Mouse (Mus musculus) c-Kit-positive CD71-positive TER-119-negative erythroid progenitor cells, embryonic 14.5 days (primary cell): ENCODE results near the gene Dlg4.
"Not testable (repeated sequence)": the region's sequence is repeated elsewhere in the genome, so short reads cannot be mapped to it uniquely, and the experiment has no call there.

Source experiments
- DNase-seq: peaks from one replicate; pipeline ENCODE4 v3.0.0-alpha.2; 2013; ENCODE audit warnings: low read depth

Gene Dlg4

DNA sequence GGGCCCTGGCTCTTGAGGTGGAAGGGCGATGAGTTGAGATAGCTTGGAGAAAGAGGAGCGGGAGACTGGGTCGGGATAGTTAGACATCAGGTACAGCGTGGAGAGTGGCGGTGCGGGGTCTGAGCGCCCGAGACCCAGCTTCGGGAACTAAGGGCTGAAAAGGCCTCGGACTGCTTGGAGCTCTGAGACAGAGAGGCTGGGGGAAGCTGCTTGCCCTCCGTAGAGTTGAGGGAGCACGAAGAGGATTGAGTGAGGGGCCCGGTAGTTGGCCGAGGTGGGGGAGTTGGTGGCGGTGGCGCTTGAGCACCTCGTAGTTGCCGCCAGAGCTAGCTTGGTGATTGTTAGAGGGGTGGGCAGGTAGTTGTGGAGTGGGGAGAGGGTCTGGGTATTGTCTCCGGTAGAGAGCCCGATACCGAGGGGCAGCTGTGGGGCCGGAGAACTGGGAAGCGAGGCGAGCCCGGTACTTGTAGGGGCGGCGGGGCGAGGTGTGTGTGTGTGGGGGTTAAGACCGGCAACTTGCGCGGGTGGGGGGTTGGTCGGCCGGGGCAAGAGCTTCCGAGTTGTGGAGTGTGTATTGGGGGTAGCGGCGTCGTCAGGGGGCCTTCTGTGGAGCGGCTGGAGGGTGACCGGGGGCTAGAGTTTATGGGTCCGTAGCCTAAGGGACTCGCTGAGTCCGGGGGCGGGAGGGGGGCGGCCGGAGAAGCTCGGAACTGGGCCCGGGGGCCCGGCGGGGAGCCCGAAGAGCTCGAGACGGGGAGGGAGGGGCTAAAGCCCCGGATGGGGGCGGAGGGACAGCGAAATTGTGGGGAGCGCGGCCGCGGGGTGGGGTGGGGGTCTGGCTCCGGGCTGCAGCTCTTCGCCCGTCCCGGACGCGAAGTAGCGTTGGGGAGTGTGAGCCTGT, 20.3 kb upstream of the Dlg4 start:
- DNase-seq: no peak

DNA sequence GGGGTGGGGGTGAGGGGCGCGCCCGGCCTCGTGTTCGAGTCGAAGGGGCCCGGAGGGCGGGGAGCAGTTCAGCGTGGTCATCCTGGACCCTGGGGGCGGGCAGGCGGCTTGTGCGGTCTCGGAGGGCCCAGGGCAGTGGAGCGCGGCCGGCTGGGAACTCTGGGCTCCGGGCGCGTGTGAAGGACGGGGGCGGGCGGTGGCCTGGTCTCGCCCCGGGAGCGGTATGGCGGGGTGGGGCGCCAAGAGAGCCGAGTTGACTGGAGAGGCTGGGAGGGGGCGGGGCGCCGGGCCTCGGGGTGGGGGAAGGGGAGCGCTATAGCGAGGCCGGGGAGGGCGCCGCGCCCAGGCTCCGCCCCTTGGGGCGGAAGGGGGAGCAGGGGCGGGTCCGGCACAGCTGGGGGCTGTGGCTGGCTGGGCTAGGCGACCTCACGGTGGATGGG, 19.7 kb upstream of the Dlg4 start:
- peak; percentile 78 for DNase-seq

DNA sequence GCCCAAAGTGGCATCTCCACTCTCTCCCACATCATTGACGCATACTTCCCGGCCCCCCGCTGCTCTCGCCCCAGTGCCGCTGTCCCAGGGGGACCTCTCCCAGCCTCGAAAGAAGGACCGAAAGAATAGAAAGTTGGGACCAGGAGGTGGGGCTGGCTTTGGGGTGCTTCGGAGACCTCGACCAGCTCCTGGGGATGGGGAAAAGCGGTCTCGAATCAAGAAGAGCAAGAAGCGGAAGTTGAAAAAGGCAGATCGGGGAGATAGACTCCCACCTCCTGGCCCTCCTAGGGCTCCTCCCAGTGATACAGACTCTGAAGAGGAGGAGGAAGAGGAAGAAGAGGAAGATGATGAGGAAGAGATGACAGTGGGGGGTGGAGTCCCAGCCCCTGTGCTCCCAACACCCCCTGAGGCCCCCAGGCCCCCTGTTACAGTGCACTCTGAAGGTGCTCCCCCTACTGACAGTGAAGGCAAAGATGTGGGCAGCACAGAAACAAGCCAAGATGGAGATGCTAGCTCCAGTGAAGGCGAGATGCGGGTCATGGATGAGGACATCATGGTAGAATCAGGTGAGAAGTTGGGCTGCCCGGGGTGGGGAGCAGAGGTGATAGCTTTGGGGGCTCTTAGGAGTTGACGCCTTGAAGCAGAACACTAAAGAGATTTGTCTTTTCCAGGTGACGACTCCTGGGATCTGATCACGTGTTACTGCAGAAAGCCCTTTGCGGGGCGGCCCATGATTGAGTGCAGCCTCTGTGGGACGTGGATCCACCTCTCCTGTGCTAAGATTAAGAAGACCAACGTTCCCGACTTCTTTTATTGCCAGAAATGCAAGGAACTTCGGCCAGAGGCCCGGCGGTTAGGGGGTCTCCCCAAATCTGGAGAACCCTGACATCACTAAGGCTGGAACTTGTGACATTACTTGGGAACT, 17.9 kb upstream of the Dlg4 start:
- no peak for DNase-seq

DNA sequence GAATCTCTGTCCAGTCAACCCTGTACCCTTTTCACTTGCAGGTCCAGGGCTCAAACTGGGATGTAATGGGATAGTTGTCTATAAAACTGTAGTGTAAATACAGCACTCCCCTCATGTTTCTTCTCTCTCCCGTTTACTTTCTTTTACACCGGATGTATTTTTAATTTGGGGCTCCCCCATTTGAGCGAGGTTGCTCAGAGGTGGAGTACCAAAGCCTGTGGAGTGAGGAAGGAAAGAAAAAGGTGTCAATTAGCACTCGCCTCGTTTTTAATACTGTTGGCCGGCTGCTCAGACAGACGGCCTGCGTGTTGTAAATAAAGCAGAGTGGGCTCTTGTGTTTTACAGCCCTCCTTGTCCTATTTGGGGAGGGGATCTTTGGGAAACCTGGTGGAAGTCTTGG, 17.1 kb upstream of the Dlg4 start:
- no peak for DNase-seq

DNA sequence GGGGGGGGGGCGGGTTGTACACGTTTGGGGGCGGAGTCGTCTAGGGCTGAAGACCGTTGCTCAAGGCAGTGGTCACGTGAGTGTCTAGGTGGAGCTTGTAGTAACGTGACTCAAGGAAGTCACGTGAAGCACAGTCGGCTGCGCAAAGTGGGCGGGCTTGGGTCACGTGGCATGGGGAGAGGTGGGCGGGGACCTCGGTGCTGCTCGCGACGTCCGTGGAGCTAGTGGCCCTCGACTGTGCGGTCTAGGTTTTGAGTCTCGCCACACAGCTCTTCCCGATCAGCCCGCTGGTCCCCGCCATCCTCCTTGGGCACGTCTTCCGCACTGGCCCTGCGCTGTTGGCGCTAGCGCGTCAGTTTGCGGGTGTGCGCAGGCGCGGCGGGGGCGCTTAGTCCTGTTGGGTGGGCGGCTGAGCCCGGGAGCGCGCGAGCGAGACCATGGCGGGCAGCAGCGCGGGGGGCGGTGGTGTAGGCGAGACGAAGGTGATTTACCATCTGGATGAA, 16.3 kb upstream of the Dlg4 start, which contains the start of gene Dvl2:
Dvl2 (plus strand) TSS at position 200 of the 503 bp plus-strand sequence.
- DNase-seq: peak; percentile 91

DNA sequence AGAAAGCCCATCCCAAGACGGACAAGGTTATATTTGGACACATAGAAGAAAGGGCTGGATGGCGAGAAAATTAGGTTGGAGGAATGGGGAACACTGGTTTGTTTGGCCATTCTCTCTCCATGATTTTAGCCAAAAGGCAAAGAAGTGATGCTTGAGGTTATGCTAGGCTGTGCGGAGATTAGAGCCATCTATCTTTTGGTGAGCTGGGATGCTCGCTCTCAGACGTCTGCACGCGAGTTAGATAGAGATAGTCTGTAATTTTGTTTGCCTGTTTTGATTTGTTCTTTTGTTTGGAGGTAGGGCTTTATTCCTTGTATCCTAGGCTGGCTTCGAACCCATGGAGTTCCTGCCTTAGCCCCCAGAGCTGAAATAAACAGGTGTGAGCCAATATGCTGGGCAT, 15.6 kb upstream of the Dlg4 start:
- no peak for DNase-seq

DNA sequence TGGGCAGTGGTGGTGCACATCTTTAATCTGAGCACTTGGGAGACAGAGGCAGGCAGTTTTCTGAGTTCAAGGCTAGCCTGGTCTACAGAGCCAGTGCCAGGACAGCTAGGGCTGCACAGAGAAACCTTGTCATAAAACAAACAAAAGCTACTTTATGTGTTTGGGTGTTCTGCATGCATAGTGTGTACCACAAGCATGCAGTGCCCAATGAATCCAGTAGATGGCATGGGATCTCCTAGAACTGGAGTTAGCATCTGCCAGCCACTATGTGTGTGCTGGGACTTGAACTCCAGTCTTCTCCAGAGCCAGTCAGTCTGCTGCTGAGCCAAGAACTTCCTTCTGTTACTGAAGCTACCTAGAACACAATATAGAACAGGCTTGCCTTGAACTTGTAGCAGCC, 14.9 kb upstream of the Dlg4 start:
- peak; percentile 72 for DNase-seq

DNA sequence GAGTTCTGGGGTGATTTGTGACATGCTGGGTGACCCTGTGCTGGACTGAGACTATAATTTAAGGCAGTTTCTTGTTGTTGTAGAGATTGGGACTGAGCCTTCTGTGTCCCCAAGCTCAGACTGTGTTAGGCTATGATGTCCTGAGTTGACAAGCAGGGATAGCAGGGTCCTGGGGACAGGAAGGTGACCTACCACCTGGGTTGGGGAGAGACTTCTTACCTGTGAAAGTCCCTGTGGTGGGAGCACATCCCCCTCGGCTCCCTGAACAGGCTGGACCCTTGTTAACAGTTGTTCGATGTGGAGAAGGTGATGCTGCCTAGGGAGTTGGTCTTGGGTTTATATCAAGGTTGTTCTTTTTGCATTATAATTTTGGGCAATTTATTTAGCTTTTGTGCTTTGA, 14.3 kb upstream of the Dlg4 start:
- no peak for DNase-seq

DNA sequence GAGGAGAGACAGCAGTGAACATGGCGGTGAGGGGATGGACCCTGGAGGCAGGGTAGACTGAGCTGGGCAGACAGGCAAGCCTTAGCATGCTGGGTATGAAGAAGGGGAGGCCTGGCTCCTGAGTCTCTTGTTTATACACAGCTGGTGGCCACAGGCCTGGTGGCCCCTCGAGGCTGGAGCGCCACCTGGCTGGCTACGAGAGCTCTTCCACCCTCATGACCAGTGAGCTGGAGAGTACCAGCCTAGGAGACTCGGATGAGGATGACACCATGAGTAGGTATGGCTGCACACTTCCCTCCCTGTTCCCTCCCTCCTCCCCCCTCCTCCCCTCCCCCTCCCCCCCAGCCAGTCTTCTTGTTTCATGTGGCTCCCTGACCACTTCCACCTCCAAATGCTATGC, 11.2 kb upstream of the Dlg4 start:
- DNase-seq: no peak

DNA sequence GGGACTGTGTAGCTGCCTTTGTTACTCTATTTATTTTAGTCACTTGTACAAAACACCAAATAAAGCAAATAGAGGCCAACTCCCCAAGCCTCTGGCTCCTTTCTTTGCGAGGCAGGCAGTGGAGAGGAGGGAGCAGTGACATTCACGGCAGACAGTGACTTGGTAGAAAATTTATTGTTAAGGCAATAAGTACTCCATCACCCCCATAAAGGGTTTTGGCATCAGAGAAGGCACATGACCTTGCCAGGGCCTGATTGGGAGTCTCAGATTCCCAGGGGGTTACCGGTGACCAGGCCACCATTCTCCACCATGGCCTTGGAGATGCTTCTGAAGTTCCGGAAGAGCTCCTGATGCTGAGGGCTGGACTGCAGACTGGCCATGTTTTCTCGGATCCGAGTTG, 6.7 kb upstream of the Dlg4 start:
- no peak for DNase-seq

DNA sequence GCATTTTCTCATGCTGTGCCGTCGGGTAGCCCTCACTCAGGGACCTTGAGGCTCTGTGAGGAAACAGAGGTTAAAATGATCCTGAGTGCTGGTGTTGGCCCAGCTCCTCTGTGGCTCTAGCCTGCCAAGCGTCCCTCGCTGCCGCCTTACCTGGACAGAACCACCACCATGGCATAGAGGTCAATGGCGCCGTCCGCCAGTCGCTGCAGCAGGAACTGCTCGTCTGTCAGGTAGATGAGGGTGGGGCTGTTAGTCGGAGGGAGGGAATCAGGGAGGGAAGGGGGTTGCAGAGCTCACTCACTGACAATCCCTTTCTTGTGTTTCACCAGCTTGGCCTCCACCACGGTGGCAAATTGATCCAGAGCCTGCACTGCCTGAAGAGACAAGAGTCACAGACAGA, 6.2 kb upstream of the Dlg4 start:
- no peak for DNase-seq

DNA sequence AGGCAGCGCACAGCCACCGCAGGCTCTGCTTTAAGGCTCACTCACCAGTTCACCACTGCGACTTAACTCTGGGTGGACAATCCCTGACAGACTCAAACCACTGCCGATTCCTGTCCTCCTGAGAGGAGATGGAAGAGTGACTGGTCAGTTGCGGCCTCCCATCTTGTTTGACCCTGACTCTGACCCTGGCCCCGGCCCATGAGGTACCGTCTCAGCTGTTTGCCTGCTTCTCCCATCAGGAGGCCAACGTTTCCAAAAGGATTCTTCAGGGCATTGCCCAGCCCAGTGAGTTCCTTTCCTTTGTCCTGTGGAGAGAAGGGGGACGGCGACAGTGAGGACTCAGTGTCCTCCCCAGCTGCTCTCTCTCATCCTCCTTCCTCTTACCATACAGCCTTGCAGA, 5.8 kb upstream of the Dlg4 start:
- no peak for DNase-seq

DNA sequence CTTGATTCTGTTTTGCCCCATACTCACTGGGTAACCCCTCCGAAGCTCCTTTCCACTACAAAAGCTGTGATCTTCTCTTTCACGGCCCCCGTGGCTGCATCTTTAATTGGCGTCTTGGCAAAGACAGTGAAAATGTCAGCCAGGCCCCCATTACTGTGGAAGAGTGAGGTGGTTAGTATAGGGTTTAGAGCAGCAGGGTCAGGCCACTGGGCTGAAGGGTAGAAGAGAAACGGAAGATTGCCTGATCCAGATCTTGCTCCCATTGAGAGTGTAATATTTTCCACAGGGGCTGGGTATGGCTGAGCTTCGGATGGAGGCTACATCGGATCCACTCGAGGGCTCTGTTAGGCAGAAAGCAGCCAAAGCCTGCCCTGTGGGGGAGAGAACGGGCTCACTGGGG, 3.8 kb upstream of the Dlg4 start:
- no peak for DNase-seq

DNA sequence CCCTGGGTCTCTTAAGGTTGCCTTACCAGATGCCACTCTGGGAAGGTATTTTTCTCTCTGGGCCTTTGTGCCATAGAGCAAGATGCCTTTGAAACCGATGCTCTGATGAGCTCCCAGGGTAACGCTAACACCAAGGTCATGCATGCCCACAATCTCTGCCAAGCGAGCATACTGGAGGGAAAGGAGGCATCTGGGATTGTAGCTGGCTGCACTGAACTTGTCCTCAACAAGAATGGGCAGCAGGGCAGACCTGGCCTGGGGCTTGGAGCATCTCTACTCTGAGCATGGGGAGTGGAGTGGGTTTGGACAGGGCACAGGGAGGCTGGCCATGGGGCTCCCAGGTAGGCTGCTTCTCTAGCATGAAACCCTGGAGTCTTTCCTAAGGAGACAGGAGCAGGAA, 3.3 kb upstream of the Dlg4 start:
- DNase-seq: no peak

DNA sequence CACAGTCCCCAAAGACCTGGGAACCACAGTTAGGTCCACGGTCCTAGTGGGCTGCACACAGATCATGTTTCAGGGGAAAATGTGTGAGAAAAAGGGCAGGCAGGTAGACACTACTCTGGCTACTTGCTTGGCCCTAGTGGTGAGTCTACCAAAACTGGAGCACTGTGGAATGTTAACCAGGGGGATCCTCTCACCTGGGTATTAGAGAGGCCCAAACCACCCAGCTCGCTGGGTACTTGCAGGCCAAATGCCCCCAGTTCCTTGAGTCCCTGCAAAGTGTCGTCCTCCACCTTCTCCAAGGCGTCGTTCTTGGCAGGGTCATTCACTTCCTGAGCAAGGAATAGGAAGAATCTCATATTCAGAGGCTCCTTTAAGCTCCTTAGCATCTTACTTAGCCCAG, 2.7 kb upstream of the Dlg4 start:
- no peak for DNase-seq

DNA sequence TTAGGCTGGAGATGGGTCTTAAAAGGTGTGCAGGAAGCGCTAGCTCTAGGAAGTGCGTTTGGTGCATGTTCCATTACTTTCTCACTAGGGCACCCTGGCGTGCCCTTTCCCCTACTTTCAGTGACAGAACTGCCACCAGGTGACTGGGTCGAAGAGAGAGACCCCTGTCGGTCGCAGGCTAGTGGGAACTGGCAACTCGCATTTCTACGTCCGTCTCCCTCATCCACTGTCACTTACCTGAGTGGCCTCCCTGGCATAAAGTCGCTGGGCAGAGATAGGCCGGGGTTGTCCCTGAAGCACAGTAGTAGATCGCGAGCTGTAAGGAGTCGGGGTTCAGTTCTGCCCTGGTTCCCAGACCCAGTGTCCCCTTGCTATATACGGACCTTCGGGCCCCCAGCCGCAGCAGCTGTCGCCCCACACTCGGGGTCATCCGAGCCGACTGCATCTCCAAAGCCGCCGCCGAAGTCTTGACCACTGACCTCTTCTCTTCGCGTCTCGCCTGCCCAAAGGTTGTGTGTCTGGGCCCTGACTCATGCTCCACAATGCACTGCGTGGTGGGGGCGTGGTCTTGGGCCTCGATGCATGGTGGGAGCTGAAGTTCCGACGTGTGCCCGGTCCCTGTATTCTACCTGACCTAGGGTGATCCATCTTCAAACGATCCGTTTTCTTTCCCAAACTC, 1.7 kb upstream of the Dlg4 start, which contains the start of gene Acadvl:
Acadvl (minus strand) TSS at position 532 of the 679 bp plus-strand sequence.
- peak; percentile 86 for DNase-seq

DNA sequence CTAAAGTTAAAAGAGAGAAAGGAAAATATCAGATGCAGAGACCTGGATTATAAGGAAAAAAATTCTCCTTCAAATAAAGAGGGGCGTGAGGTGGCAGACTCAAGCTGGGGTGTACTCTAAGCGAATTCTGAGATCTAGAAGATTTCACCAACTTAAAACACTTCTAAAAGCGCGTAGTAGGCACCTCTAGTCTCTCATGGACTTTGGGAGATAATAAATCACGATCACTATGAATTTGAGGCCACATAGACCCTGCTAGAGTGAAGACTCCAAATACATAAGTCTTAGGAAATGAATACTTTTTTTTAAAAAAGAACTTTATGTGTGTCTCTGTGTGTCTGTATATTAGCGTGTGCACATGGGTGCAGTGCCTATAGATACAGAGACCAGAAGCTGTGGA, 1.1 kb upstream of the Dlg4 start:
- DNase-seq: no peak

DNA sequence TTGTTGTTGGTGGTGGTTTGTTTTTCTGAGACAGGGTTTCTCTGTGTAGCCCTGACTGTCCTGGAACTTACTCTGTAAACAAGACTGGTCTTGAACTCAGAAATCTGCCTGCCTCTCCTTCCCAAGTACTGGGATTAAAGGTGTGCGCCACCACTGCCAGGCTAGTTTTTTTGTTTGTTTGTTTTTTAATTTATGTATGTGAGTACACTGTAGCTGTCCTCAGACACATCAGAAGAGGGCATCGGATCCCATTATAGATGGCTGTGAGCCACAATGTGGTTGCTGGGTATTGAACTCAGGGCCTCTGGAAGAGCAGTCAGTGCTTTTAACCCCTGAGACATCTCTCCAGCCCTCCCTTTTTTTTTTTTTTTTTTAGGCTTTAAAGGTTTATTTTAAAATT, 565 bp upstream of the Dlg4 start:
- not testable (repeated sequence) for DNase-seq

DNA sequence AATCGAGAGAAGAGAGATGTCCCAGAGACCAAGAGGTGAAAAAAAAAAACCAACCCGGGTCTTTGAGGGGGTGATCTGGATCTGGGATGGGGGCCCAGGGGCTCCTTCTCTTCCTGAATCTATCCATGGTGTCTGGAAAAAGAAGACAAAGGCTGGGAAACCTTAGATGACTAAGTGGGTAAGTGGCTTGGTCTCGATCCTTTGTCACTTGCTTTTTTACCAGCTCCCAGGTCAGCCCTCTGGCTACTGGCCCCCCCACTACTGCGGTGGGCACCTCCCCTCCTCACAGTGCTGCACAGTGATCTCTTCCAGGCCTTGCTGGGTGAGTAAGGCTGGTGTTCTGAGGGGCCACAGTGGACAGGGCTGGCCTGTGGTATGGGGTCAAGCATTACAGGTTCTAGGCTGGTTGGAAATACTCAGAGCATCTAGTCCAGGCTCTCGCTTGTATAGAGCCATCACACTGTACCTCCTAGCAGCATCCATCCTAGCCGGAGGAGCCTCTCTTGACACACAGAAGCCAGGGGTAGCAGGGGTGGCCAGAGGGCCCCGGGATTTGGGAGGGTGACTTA, 541 bp downstream of the Dlg4 start:
- DNase-seq: no peak

DNA sequence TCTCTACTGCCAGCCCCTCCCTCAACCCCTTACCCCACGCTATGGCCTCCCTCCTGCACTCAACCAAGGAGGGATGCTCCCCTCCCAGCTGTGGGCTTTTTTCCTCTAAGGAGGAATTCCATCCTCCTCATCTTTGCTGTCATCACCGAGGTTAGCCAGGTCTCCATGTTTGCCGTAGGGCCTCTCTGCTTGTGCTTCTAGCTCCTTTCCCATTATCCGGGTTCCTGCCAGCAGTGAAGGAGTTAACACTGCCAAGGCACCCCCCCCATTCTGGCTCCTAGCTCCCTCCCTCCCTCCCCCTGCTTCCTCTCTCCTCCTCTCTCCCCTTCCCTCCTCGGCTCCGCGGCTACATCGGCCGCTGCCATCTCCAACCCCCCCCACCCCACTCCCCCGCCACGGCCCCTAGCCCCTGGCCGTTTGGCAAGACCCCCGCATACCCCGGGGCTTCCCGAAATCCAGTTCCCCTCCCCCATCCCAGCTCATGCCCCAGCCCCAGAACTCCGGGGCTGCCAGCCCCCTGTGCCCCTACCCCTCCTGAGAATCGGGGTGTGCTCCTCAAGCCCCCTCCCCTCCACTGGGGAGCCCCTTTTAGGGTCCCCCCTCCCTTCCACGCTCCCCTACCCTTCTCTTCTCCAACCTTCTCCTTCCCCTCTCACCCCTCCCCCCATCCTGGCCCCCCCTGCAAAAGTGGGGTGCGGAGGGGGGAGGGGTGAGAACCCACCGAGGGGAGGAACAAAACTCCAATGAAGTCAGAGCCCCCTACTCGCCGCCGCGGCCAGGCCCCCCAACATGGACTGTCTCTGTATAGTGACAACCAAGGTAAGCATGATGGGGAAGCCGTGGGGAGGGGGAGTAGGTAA, 1.6 kb downstream of the Dlg4 start:
- DNase-seq: no peak
